Mouse (Mus musculus) cortical plate, adult 2 months (tissue): ENCODE results near the gene Fam207a.

Experiments
- CTCF ChIP-seq: fragments of 200-500 bp; IDR thresholded peaks from 2 replicates; pipeline ENCODE4 v1.5.1; 2011; ENCODE audit warnings: mild to moderate bottlenecking, control low read depth, low read length; ENCODE audit not compliant: insufficient read depth; ENCODE audit errors: extremely low read depth
- POLR2A ChIP-seq: fragments of 200-500 bp; IDR thresholded peaks from 2 replicates; pipeline ENCODE4 v1.6.1; 2011; ENCODE audit warnings: mild to moderate bottlenecking, low read length, control low read depth; ENCODE audit not compliant: insufficient read depth; ENCODE audit errors: extremely low read depth

GRCm38 (mm10) chr10:77526488-77526887 is 10.9 kb upstream of the Fam207a start:
- TF ChIP-seq CTCF (no peak), POLR2A (no peak)
